Mouse (Mus musculus) mouse embryonic stem cell (cell line): ENCODE measurements around the gene Gm20388.

ENCODE experiments used
- in situ Hi-C, 2 experiments: fragments of 300-500 bp; cut with MboI; formaldehyde crosslinking; loops; 1 replicate in 1 of 2; 3 replicates in 1 of 2; pipeline ENCODE4 v1.14.3; 2019 to 2020; ENCODE audit warnings: low sequenced_read_pairs in 2 of 2, low pct_unique_long_range_greater_than_20kb in 1 of 2, mixed read lengths in 1 of 2; ENCODE audit not compliant: unreplicated experiment in 1 of 2

Gene Gm20388

DNA sequence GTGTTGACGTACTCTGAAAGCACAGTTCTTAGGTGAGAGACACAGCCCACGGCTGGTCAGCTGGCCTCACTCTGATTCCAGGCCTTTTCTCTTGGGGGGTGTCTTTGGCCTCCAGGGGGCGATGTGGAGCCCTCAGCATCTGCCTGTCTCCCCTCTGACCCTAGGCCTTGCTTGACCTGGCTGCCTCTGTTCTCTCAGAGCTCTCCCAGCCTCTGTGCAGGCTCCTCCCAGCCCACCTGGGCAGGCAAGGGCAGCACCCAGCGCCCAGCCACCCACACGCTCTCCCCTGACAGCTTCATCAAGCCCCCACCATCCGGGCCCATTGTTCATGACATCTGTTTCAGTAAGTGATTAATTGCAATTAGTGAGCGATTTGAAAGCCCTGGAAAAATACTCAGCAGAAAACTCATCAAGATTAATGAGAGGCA is 494.0 kb downstream of the Gm20388 start:
- in situ Hi-C loops: no loop called here

DNA sequence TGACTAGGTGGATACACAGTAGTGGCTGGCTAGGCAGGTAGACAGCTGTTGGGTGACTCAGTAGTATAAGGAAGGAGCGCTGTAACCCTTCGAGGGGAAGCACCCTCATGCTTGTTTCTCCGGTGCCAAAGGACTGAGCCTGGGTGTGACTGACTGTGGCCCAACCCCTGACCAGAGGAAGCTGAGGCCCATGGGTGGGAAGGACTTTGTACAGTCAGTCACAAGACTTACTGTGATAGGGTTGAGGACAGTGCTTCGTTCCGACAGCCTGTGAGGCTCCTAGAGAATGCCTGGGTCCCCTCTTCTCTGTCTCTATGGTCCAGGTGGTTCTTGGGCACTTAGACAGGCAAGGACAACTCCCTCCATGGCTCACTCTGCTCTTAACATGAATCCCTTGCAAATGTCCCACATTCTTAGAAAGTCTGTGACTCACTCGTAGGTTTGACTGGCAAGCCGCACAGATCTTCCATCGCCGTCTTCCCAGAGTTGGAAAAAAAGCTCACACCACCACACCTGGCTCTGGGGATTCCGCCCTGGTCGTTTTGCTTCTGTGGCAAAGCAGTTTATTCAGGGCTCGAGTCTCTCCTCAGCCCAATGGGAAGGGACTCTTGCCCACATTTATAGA is 495.5 kb downstream of the Gm20388 start:
- in situ Hi-C loops: no loop called here

DNA sequence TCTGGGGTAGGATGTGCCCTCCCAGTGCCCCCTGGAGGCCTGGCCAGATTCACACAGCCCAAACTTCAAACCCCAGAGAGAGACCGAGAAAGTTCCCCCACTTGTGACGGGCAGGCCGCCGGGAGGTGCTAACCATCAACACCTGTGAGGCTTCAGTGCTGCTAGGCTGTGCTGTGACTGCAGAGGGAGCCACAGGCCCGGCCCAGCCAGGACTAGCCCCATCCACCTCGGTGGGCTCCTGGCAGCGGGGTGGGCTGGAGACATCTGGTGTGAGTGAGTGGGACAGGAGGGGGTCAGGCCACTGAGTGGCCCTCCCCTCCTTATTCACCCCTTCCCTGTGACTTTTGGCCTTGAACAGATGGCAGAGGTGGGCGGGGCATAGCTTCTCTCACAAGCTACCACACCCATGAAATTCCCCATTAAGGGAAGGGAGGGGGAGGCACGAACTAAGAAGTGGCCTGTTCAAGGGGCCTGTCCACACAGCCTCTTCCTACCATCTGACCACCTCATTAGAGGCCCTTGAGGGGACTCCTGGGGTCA is 497.1 kb downstream of the Gm20388 start:
- in situ Hi-C loops: no loop called here

DNA sequence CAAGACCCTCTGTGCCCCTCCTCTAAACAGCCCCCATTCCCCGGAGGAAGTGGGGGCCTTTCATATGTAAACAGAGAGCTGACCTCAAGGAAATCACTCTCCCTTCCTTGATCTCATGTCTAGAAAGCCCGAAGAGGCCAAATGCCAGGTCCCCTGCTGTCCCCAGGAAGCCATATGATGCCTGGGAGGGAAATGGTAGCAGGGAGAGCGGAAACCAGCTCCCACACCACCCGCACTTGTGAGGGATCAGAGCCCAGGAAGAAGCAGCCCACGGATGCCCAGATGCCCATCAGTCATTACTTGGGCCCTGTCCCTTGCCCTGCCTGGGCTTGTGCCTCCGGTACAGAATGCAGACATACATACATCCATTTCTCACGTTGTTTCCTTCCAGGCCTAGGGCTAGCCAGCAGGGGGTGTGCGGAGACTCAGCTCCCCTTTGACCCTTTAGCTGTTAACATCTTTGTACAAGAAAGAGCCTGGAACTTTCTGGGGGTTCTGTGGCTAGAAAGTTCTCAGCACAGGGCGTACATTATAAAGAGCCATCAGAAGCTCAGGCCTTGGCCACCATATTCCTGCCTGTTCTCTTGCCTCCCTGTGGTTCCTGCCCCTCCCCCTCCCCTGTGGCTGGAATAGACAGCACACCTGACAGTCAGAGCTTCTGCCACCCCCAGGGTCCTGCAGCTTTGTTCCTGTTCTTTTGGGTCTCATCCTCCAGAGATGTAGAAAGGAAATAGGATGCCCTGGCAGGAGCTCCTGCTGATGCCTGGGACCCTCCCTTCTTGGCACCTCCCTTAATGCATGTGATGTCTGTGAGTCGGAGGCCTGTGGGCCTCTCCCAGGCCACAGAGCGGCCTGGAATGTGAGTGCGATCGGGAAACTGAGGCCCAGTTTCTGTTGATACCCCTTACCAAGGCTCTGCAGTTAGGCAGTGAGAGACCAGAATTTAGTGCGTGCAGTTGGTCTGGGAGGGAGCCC is 497.9 kb downstream of the Gm20388 start:
- in situ Hi-C loops: no loop called here

DNA sequence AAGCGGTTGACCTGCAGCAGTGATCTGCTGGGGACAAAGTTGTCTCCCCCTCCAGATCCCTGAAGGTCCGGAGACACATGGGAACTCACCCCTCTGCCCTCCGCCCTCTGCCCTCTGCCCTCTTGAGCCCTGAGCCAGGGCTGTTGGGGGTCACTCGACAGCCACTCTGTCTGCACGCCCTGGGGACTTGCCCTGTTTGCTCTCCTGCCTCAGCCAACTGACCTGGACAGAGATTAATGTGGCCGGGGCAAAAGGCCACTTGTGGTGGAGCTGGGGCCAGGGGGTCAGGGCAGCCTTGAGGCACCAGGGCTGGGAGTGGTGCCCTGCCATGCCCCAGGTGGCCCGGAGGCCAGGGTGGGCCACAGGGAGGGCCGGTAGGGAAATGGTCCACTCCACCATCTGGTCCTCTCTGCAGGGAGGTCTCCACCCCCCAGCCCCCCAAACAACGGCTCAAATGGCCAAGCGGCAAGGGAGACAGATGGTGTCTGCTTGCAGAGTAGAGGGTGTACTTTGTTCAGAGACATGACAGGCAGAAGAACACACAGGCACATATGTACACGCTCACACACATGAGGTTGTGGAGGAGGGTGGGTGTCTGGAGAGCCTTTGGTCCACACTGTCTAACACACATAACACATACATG is 498.9 kb downstream of the Gm20388 start:
- in situ Hi-C loops: no loop called here

DNA sequence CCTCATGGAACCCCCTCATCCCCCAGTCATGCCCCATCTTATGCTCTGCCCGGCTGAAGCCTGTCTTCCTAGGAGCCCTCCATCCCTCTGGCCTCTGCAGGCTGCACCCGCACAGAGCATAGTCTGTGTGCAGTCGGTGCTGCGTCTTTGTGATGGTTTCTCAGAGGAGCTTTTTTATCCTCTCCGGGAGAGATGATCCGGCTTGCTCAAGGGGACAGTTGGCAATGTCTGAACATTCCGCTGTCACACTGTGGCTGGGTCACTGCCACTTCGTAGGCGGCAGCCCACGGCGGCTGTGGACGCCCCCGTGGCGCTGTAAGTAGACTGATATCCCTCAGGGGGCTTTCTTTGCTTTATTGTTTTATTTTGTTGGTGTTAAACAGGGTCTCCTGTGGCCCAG is 500.4 kb downstream of the Gm20388 start:
- in situ Hi-C loops: no loop called here

DNA sequence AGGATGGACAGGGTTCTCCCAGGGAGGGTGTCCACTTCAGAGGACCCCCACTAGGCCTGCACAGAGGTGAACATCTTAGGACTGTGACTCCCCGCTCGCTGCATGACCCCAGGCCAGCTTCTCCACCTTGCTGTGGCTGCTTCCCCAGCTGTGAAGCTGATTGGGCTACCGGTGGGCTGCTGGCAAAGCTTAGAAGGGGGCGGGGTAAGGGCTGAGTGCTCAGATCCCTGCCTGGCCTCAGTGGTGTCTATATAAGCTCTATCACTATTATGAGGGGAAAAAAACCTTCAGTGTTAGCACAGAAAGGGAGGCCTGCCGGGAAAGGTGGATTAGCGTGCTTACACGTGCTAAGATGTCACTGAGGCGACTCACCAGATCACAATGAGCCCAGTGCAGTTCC is 501.2 kb downstream of the Gm20388 start:
- in situ Hi-C loops: no loop called here

DNA sequence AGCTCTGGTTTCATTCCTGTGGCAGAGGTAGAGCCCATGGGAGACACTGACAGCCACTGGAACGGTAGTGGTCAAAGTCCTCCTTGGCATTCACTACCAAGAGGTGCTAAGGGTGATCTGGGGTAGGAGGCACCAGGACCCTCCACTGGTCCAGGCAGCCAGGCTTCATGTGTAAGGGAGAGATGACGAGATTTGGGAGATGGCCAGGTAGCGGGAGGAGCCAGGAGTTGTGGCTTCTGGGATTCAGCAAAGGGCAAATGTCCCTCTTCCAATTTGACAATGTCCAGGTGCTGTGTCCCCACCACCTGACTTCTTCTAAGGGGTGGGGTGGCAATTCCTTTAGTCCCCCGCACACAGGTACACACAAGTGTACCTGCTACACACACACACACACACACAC is 501.7 kb downstream of the Gm20388 start:
- in situ Hi-C loops: no loop called here

DNA sequence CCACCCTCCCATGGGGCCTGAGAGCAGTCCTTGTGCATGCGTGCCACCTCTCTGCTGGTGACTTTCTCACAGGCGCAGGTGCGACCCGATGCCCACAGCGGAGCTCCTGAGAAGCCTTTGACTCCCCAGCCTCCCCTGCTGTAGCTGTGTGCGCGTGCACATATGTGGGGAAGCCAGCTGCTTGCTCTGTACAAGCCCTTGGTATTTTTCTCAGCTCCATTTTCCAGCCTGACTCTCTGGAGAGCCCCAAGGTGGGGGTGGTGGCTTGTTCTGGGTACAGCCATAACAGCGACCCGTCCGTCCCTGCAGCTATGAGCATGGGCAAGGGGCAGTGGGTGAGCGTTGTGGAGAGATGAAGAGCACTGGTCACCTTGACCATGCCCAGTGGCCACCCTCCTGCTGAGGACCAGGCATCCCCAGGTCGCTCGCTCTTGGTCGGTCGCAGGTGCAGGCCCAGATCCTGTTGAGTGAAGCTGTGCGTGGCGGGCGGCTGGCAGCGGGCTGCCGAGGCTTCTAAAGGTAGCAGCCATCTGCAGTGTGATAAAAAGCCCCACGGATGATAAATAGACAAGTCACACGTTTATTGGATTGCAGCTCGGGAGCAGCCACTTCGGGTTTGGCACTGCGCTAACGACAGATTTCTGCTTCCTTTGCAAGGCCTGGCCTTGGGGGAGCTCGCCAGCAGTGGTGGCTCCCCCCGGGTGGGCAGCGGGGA is 502.4 kb downstream of the Gm20388 start:
- in situ Hi-C loops: no loop called here

DNA sequence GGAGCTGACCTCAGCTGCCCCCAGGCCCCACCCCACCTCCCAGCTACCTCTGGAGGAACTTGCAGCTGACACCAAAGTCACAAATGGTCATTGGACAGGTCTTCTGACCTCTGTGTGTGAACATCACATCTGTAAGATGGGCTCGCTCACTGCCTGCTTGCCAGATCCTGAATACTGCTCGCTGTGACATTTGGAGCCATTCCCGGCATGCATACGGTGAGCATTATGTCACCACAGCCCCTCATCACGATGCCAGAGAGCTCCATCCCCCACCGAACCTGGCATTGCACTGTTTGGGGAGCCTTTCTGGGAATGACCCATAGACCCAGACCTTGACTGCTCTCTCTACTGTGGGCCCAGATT is 503.0 kb downstream of the Gm20388 start:
- in situ Hi-C loops: no loop called here

DNA sequence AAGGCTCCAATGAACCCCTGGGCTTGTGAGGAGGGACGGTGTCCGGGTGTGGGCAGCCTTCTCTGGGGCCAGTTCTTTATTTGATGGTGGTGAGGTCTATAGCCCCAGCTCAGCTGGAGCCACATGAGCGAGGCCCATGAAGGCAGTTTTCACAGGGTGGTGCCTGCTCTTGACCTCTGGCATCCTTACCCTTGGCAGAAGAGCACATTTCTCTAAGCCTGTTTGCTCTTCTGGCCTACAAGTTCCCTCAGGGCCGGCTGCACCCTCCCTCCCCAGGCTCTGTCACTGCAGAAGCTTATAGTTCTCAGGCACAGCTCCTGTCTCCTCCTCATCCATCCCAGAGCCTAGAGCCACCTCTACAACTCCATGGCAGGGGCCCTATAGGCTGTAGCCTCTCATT is 503.6 kb downstream of the Gm20388 start:
- in situ Hi-C loops: no loop called here

DNA sequence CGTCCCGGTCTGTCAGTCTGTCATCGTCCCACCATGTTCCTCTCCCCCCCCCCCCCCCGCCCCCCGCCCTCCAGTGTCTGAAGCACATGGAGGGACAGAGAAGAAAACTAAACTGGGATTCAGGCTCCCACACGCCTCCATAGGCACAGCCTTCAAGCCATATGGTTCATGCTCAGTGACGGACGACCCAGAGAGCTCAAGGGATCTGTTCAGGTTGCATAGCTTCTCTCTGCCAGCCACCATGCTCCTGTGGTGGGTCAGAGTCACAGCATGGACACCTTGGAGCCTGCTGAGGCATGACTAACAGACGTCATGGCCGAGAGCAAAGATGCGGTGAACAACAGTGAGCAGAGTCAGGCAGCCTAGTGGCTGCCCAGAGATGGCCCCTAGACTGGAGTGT is 504.8 kb downstream of the Gm20388 start:
- in situ Hi-C loops: no loop called here

DNA sequence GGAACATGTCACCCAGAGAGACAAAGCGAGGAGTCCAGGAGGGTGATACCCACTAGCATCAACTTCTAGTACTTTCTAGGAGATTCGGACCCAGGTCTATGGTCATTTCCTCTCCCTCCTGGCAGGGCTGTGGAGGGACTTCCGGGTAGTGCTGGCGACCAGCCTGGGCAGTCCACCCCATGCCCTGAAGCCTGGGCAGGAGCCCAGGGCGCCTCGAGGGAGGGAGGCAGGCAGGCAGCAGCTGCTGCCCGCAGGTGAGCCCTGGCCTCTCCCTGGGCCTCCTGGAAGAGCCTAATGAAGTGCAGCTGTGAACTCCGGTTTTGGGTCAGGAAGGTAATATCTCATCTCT is 505.5 kb downstream of the Gm20388 start:
- in situ Hi-C loops: no loop called here

DNA sequence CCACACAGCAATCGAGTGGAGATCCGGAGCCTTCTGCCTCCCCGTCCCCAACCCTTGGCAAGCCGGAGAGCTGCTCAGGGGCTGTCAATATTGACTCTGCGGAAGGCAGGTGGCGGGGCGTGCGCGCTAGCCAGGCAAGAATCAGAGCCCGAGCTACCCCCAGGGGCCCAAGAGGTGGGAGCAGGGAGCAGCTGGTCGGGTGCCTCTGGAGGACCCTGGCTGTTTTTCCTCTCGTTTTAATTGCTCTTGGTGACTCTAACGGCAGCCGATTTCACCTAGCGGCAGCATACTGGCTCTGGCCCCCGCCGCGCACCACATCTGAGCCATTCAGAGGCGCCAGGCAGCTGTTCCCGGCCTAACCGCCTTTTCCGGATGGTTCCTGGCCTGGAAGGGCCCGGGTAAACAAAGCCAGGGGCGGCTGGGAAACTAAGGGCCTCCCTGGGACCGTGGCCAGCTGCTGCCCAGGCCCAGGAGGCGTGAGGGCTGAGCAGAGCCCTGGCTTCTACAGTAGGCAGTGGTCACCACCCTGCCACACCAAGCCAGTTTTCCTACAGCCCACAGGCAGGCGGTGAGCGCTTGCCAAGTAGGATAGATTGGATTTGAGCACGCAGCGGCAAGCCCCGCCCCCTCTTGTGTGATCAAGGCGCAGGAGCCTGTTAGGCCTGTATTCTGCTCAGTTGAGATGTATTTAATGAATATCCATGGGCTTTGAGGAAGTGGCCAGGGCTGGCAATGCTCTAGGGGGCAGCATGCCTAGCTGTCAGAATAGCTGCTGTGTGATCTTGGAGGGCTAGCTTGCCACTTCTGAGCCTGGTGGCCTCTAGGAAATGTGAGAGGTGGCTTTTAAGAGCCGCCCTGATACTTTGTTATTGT is 506.1 kb downstream of the Gm20388 start:
- in situ Hi-C loops: no loop called here

DNA sequence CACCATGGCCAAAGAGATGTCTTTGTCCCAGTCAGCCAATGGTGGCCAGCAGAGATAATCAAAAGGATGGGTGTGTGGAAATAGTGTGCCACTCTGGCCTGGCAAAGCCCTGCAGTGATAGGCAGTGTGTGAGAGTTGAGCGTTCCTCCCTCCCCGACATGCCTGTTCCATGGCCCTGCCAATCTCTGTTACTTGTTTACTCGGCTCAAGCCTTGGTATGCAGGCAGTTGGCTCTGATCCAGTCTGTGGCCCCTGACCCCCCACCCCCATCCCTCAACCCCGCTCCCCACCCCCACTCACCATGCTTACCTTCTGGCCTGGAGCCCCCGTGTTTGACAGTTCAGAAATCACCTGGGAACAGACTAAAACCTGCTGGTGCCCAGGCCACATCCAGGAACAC is 507.5 kb downstream of the Gm20388 start:
- in situ Hi-C loops: no loop called here

DNA sequence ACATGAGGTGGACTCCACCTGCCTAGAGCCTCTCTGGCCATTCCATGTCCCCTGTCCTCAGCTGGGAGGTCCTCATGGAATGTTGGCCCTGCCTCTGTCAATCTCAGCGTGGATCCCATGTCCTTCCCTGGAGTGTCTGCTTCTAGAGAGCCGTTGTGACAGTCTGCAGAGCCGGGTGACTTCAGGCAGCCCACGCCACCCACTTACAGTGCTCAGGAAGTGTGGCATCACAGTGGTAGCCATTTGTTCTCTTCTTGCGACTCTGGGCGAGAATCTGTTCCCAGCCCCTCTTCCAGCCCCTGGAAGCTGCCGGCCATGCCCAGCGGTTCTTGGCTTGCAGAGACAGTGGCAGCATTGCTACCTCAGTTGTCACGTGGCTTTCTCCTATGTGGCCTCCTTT is 509.0 kb downstream of the Gm20388 start:
- in situ Hi-C loops: no loop called here

DNA sequence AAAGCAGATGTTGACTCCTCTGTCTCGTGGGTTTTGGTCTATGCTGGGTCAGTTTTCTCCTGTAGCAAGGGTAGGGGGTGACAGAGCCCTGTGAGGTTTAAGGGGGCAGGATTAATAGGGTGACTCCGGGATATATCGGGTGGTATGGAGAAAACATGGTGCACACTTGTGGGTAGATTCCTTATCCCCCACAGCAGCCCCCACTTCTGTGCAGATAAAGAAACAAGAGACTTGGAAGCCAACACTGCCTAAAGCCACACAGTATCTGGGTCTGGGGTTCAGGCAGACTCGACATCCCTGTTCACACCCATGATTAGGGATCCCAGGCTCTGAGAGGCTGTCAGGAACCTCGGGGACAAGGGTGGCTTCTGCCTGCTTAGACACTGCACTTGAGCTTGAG is 509.6 kb downstream of the Gm20388 start:
- in situ Hi-C loops: no loop called here

DNA sequence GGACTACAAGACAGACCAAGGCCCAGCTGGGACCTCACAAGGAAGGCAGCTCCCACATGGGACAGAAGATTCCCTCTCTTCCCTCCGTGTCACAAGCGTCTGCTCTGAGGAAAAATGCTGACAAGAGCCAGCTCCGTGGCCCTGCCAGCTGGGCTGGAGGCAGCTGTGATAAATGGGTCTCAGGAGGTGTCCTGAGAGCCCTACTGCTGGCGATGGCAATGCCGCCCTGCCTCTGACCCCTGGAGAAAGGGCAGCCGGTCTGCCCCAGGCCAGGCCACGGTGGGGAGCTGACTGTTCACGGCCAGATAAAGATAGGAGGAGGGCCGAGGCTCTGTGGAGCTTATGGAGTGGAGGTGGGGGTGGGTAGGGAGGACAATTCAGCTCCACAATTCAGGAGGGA is 511.0 kb downstream of the Gm20388 start:
- in situ Hi-C loops: no loop called here
